Comparison of ENCODE assay signal across 19 mouse cellular contexts in the genomic region with DNA sequence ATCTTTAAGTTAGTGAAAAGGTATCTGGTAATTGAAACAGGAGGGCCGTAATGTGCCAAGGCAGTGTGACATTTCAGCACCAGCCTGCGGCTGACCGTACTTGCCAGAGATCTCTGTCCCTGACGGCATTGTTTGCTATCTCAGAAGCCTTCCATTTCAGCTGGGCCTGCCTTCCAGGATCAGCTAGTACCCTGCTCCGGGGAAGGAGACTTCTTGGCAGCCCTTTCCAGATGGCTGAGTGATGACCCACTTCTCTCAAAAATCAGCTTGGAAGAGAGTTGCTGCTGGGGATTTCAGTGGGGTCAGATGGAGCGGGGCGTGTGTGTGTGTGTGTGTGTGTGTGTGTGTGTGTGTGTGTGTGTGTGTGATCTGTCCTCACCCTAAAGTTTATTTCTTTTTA. TPM values are rescaled to one million over a fixed set of nuclear protein-coding genes. Genes with fewer than 3 reads are reported as not detected.
A peak's percentile ranks its signal among the peaks of the same experiment; 100 is the strongest.
DNase-seq lines count a peak whose midpoint lies in the region; ATAC-seq lines count a peak whose summit lies in the region.
"Had no signal": no experiment of that assay in that cellular context is flagged by ENCODE, and none has a peak within 500 bp of the region (broad histone marks: within the 10 kb centered on the region; RNA-seq: fewer than 3 reads in every experiment).

No protein-coding gene starts in this region.

- no peaks in the 10 kb centered on the region for H3K4me1 ChIP-seq in hindbrain, embryonic 14.5 days (replicated peaks; ENCODE audit: control insufficient read depth, insufficient read depth, low read length)
- H3K4me1 ChIP-seq: forebrain, embryonic 15.5 days; heart, embryonic 13.5 days had no signal

- no peak overlapping the region for H3K9ac ChIP-seq in hindbrain, embryonic 14.5 days
- H3K9ac ChIP-seq: forebrain, embryonic 15.5 days; heart, embryonic 13.5 days had no signal

- WGBS in hindbrain, embryonic 14.5 days, result 88% methylated on average over 7 of the region's 7 CpGs

- H3K9me3 ChIP-seq in hindbrain, embryonic 14.5 days (ENCODE audit: control insufficient read depth, low read length), result no peaks in the 10 kb centered on the region
- H3K9me3 ChIP-seq: forebrain, embryonic 15.5 days; heart, embryonic 13.5 days had no signal

- no peak for ATAC-seq in hindbrain, embryonic 14.5 days (ENCODE audit: low FRiP score)
- ATAC-seq: forebrain, embryonic 15.5 days; hindbrain, embryonic 16.5 days; inflammation-experienced regulatory T-cells, adult 6 months; intestine, postnatal 0 days had no signal

- no peaks in the 10 kb centered on the region for H3K27me3 ChIP-seq in hindbrain, embryonic 14.5 days (ENCODE audit: control insufficient read depth, insufficient read depth, low read length)
- H3K27me3 ChIP-seq: forebrain, embryonic 15.5 days; heart, embryonic 13.5 days had no signal

- peak; percentile 43 for DNase-seq in cerebellum, adult 9-11 months
- no peak for DNase-seq in cerebellum, adult 8-10 months
- DNase-seq in brain, adult 2 months (ENCODE audit: low read depth, low spot score), result peak; percentile 49
- DNase-seq in cerebellum, postnatal 10 days, result peak; percentile 50 to 59
- peak; percentile 62 for DNase-seq in retina, embryonic 14.5 days (ENCODE audit: low spot score)
- DNase-seq in hindbrain, embryonic 14.5 days (ENCODE audit: low spot score), result no peak
- DNase-seq in kidney, postnatal 10 days, result no peak
- DNase-seq: adrenal gland, adult 2 months; adrenal gland, postnatal 25 days; gastrocnemius, postnatal 36 days; heart, adult 11 months; heart, postnatal 36 days had no signal

- H3K36me3 ChIP-seq in hindbrain, embryonic 14.5 days (replicated peaks; ENCODE audit: control insufficient read depth, insufficient read depth), result no peaks in the 10 kb centered on the region
- H3K36me3 ChIP-seq: embryonic facial prominence, embryonic 10.5 days; forebrain, embryonic 15.5 days; heart, embryonic 13.5 days had no signal

- H3K4me3 ChIP-seq in hindbrain, embryonic 14.5 days (replicated peaks; ENCODE audit: low read length), result no peak overlapping the region
- H3K4me3 ChIP-seq: embryonic facial prominence, embryonic 10.5 days; erythroblast, embryonic 14.5 days; forebrain, embryonic 15.5 days; heart, embryonic 13.5 days had no signal

- no peak overlapping the region for H3K4me2 ChIP-seq in hindbrain, embryonic 14.5 days (replicated peaks)
- H3K4me2 ChIP-seq: forebrain, embryonic 15.5 days; heart, embryonic 13.5 days had no signal

- H3K27ac ChIP-seq in hindbrain, embryonic 14.5 days, result no peak overlapping the region
- H3K27ac ChIP-seq: embryonic facial prominence, embryonic 10.5 days; forebrain, embryonic 15.5 days; heart, embryonic 13.5 days had no signal

RNA-seq across cellular contexts. Expression of a gene that starts 16.9 kb away (rescaled TPM):
- polyA plus RNA-seq in hindbrain, embryonic 14.5 days (2014; fragmentation: Nextera tagmentation; extraction: Ambion mirVana), result 6.2 and 7.7 TPM in 2 replicates

Comparison
In these comparisons a context has a peak if more than half of its experiments do, and no peak if none do; other contexts are left out.
1. DNase-seq: peak in cerebellum, adult 9-11 months (single experiment), brain, adult 2 months (single experiment), cerebellum, postnatal 10 days (2 of 2) and retina, embryonic 14.5 days (single experiment); none in cerebellum, adult 8-10 months (single experiment), hindbrain, embryonic 14.5 days (single experiment) and kidney, postnatal 10 days (single experiment).